Mouse (Mus musculus): ENCODE measurements around the gene Kansl1l.

DNA sequence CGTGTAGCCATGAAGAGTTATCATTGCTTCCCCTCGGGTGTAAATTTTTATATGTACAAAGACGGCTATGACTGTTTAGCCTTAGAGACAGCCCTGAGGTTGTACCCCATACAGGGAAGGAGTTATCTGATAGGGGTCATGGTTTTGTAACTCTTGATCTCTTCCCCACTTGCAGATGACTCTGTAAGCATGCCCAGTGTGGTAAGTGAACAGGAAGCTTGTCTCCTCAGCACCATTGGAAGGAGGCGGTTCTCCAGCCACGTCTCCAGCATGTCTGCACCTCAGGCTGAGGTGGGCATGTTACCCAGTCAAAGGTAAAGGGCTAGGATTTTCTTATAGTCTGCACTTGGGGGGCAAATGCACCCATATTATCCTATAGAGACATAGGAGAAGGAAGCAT is 134.4 kb downstream of the Kansl1l start:
- TF ChIP-seq POLR2A (IDR thresholded peaks at IDR 0.05; ENCODE audit: borderline replicate concordance, insufficient read depth, low read length): no peak
- no peak for TF ChIP-seq CTCF (IDR thresholded peaks at IDR 0.05; ENCODE audit: borderline replicate concordance, insufficient read depth, low read depth, low read length)

Measured in cerebellum, adult 2 months (tissue).